Mouse (Mus musculus): ENCODE measurements around the gene Nubpl. TPM values are rescaled to one million over a fixed set of nuclear protein-coding genes. Genes with fewer than 3 reads are reported as not detected.

Nubpl gene
- polyA plus RNA-seq (2012; rRNA removed) = 4.4 and 5.1 TPM in 2 replicates

GRCm38 (mm10) chr12:52097650-52098070, at the start of gene Nubpl:
Gene Nubpl, plus strand, starts transcription at chr12:52097737.

Other genes with a start within 250 kb of the Nubpl start
- gene Heatr5a, start 126.4 kb upstream of the Nubpl start, polyA plus RNA-seq (2012; rRNA removed) = 13.8 and 14.5 TPM in 2 replicates
- 8.8 and 11.5 TPM in 2 replicates for gene Dtd2, start 91.2 kb upstream of the Nubpl start, polyA plus RNA-seq (2012; rRNA removed)
- gene Gpr33, start 69.7 kb upstream of the Nubpl start, polyA plus RNA-seq (2012; rRNA removed) = not detected in 2 replicates

Data from central nervous system, embryonic 18 days (tissue).